Mouse (Mus musculus) heart, embryonic 15.5 days (tissue): Measurements from ENCODE around the gene Padi4. TPM values are rescaled to one million over a fixed set of nuclear protein-coding genes. Genes with fewer than 3 reads are reported as not detected.

ENCODE experiments used
- ATAC-seq: fragments of 200-750 bp; cut with Nextera tagmentation; replicated peaks from 2 replicates; pipeline ENCODE4 v1.8.0; 2017; ENCODE audit warnings: low read depth, moderate TSS enrichment; ENCODE audit not compliant: insufficient number of reproducible peaks, insufficient read depth, low FRiP score
- H3K27ac ChIP-seq: fragments of 300-500 bp; sonication (generic); 2 replicates; pipeline ENCODE4 v1.5.1; 2015; ENCODE audit warnings: mild to moderate bottlenecking, inconsistent platforms
- H3K27me3 ChIP-seq: fragments of 300-500 bp; sonication (generic); 2 replicates; pipeline ENCODE4 v1.6.1; 2015; ENCODE audit warnings: inconsistent platforms
- H3K36me3 ChIP-seq: fragments of 300-500 bp; sonication (generic); 2 replicates; pipeline ENCODE4 v1.6.1; 2015; ENCODE audit warnings: mild to moderate bottlenecking, inconsistent platforms
- H3K4me1 ChIP-seq: fragments of 300-500 bp; sonication (generic); replicated peaks from 2 replicates; pipeline ENCODE4 v1.6.1; 2015; ENCODE audit warnings: inconsistent platforms
- H3K4me2 ChIP-seq: fragments of 300-500 bp; sonication (generic); 2 replicates; pipeline ENCODE4 v1.6.1; 2015; ENCODE audit warnings: inconsistent platforms, mild to moderate bottlenecking, moderate library complexity
- H3K4me3 ChIP-seq: fragments of 300-500 bp; sonication (generic); 2 replicates; pipeline ENCODE4 v1.5.1; 2015; ENCODE audit warnings: mild to moderate bottlenecking, inconsistent platforms
- H3K9ac ChIP-seq: fragments of 300-500 bp; sonication (generic); 2 replicates; pipeline ENCODE4 v1.6.1; 2015; ENCODE audit warnings: mild to moderate bottlenecking, inconsistent platforms
- H3K9me3 ChIP-seq: fragments of 300-500 bp; sonication (generic); replicated peaks from 2 replicates; pipeline ENCODE4 v1.6.1; 2016; ENCODE audit warnings: inconsistent platforms
- WGBS: fragments of 180-500 bp; shearing (Covaris S2); methylation state at CpG from one replicate; pipeline ENCODE4 v1.1.7; 2015; ENCODE audit warnings: mixed read lengths; 5-methylcytosine and 5-hydroxymethylcytosine counted together
- polyA plus RNA-seq: library from polyadenylated mRNA; unstranded; fragments of >200 nt; fragmentation: Nextera tagmentation; extraction: Ambion mirVana; gene quantifications from 2 replicates; pipeline ENCODE4 v1.2.1, GENCODE M21; 2015

Gene Padi4
- polyA plus RNA-seq, 1 experiment from 2014 or later = 1.9 TPM

GRCm38 (mm10) chr4:140716994-140717393 lies 57.0 kb downstream of the Padi4 start:
- no peaks in the 10 kb centered on the region for H3K9me3 ChIP-seq
- H3K27me3 ChIP-seq = no peaks in the 10 kb centered on the region
- no peak overlapping the region for H3K4me2 ChIP-seq
- H3K36me3 ChIP-seq = peaks cover 73% of the 10 kb centered on the region
- no peak overlapping the region for H3K9ac ChIP-seq
- peaks cover 25% of the 10 kb centered on the region for H3K4me1 ChIP-seq
- 92% methylated on average over 11 of the region's 11 CpGs for WGBS
- no peak overlapping the region for H3K27ac ChIP-seq
- no peak overlapping the region for H3K4me3 ChIP-seq
- no peak for ATAC-seq

GRCm38 (mm10) chr4:140714586-140714985 lies 59.5 kb downstream of the Padi4 start:
- Histone ChIP-seq H3K9ac (no peak overlapping the region), H3K27ac (peak overlapping the region; percentile 21; the same call in 1 of the 2 replicates), H3K4me1 (peaks cover 16% of the 10 kb centered on the region), H3K27me3 (no peaks in the 10 kb centered on the region), H3K4me2 (no peak overlapping the region), H3K36me3 (peaks cover 78% of the 10 kb centered on the region), H3K9me3 (no peaks in the 10 kb centered on the region), H3K4me3 (no peak overlapping the region)
- ATAC-seq = no peak
- 82% methylated on average over 5 of the region's 5 CpGs for WGBS

GRCm38 (mm10) chr4:140713480-140714365 lies 60.3 kb downstream of the Padi4 start:
- Histone ChIP-seq H3K9ac (no peak overlapping the region), H3K4me2 (no peak overlapping the region), H3K36me3 (peaks cover 73% of the 10 kb centered on the region), H3K9me3 (no peaks in the 10 kb centered on the region), H3K4me1 (peaks cover 20% of the 10 kb centered on the region), H3K4me3 (no peak overlapping the region), H3K27ac (peak overlapping the region; percentile 41; the same call in 1 of the 2 replicates), H3K27me3 (no peaks in the 10 kb centered on the region)
- ATAC-seq = peak; percentile 94
- 38% methylated on average over 29 of the region's 29 CpGs for WGBS

GRCm38 (mm10) chr4:140711360-140711759 lies 62.7 kb downstream of the Padi4 start:
- H3K27me3 ChIP-seq = no peaks in the 10 kb centered on the region
- no peak for ATAC-seq
- no peaks in the 10 kb centered on the region for H3K9me3 ChIP-seq
- peaks cover 39% of the 10 kb centered on the region for H3K4me1 ChIP-seq
- no peak overlapping the region for H3K9ac ChIP-seq
- H3K4me2 ChIP-seq = no peak overlapping the region
- H3K36me3 ChIP-seq = peaks cover 56% of the 10 kb centered on the region
- no peak overlapping the region for H3K4me3 ChIP-seq
- no peak overlapping the region for H3K27ac ChIP-seq
- 60% methylated on average over 5 of the region's 5 CpGs for WGBS

GRCm38 (mm10) chr4:140710781-140711180 lies 63.3 kb downstream of the Padi4 start:
- ATAC-seq = no peak
- H3K4me1 ChIP-seq = peaks cover 42% of the 10 kb centered on the region

GRCm38 (mm10) chr4:140709617-140710016 lies 64.4 kb downstream of the Padi4 start:
- no peaks in the 10 kb centered on the region for H3K27me3 ChIP-seq
- H3K4me1 ChIP-seq = peaks cover 51% of the 10 kb centered on the region
- no peak overlapping the region for H3K4me2 ChIP-seq
- H3K9me3 ChIP-seq = no peaks in the 10 kb centered on the region
- no peak overlapping the region for H3K4me3 ChIP-seq
- 83% methylated on average over 10 of the region's 10 CpGs for WGBS
- no peak overlapping the region for H3K9ac ChIP-seq
- ATAC-seq = no peak
- no peak overlapping the region for H3K27ac ChIP-seq
- H3K36me3 ChIP-seq = peaks cover 42% of the 10 kb centered on the region

More at GRCm38 (mm10) chr4:140710781-140711180, 63.3 kb downstream of the Padi4 start:
- H3K4me2 ChIP-seq = no peak overlapping the region
- no peaks in the 10 kb centered on the region for H3K27me3 ChIP-seq
- no peak overlapping the region for H3K4me3 ChIP-seq
- no peak overlapping the region for H3K27ac ChIP-seq
- H3K9me3 ChIP-seq = no peaks in the 10 kb centered on the region
- H3K9ac ChIP-seq = no peak overlapping the region
- 83% methylated on average over 10 of the region's 10 CpGs for whole genome bisulfite sequencing
- H3K36me3 ChIP-seq = peaks cover 50% of the 10 kb centered on the region

- no peak overlapping the region for H3K9ac ChIP-seq
- H3K36me3 ChIP-seq = peaks cover 42% of the 10 kb centered on the region
- WGBS = 85% methylated on average over 7 of the region's 7 CpGs
Observed at GRCm38 (mm10) chr4:140709111-140709510, 64.9 kb downstream of the Padi4 start.

GRCm38 (mm10) chr4:140708297-140708927 lies 65.6 kb downstream of the Padi4 start:
- Histone ChIP-seq H3K9me3 (no peaks in the 10 kb centered on the region), H3K4me2 (no peak overlapping the region), H3K4me3 (no peak overlapping the region), H3K27ac (peak overlapping the region; percentile 60), H3K4me1 (peaks cover 52% of the 10 kb centered on the region), H3K36me3 (peaks cover 41% of the 10 kb centered on the region), H3K9ac (no peak overlapping the region), H3K27me3 (no peaks in the 10 kb centered on the region)
- WGBS = 62% methylated on average over 18 of the region's 18 CpGs
- ATAC-seq = 0 out of 2 replicates have a peak, but pooled peaks have one; percentile 50

More at GRCm38 (mm10) chr4:140709111-140709510, 64.9 kb downstream of the Padi4 start:
- Histone ChIP-seq H3K4me1 (peaks cover 51% of the 10 kb centered on the region), H3K27me3 (no peaks in the 10 kb centered on the region), H3K4me3 (no peak overlapping the region), H3K27ac (peak overlapping the region; percentile 60; the same call in 1 of the 2 replicates), H3K9me3 (no peaks in the 10 kb centered on the region), H3K4me2 (no peak overlapping the region)
- ATAC-seq = no peak

GRCm38 (mm10) chr4:140707615-140708014 lies 66.4 kb downstream of the Padi4 start:
- no peak for ATAC-seq
- H3K9me3 ChIP-seq = no peaks in the 10 kb centered on the region
- H3K27me3 ChIP-seq = no peaks in the 10 kb centered on the region
- peaks cover 51% of the 10 kb centered on the region for H3K4me1 ChIP-seq
- no peak overlapping the region for H3K9ac ChIP-seq
- 58% methylated on average over 4 of the region's 4 CpGs for WGBS
- no peak overlapping the region for H3K4me3 ChIP-seq
- H3K36me3 ChIP-seq = peaks cover 33% of the 10 kb centered on the region
- peak overlapping the region; percentile 60; the same call in 1 of the 2 replicates for H3K27ac ChIP-seq
- H3K4me2 ChIP-seq = no peak overlapping the region

GRCm38 (mm10) chr4:140704166-140704565 lies 69.9 kb downstream of the Padi4 start:
- peaks cover 69% of the 10 kb centered on the region for H3K4me1 ChIP-seq
- H3K36me3 ChIP-seq = peaks cover 7% of the 10 kb centered on the region; the same call in 1 of the 2 replicates
- H3K9ac ChIP-seq = peak overlapping the region; percentile 92; the same call in 1 of the 2 replicates
- H3K27me3 ChIP-seq = peaks cover 5% of the 10 kb centered on the region; the same call in 1 of the 2 replicates
- peak overlapping the region; percentile 88 for H3K27ac ChIP-seq
- H3K4me2 ChIP-seq = peak overlapping the region; percentile 92
- peak overlapping the region; percentile 90; the same call in 1 of the 2 replicates for H3K4me3 ChIP-seq
- H3K9me3 ChIP-seq = no peaks in the 10 kb centered on the region
- no peak for ATAC-seq
- WGBS = 32% methylated on average over 4 of the region's 4 CpGs

- Histone ChIP-seq H3K36me3 (0 out of 2 replicates have a peak, but pooled peaks cover 3% of the 10 kb centered on the region), H3K27me3 (peaks cover 8% of the 10 kb centered on the region; the same call in 1 of the 2 replicates), H3K4me3 (peak overlapping the region; percentile 90), H3K4me2 (peak overlapping the region; percentile 92), H3K27ac (peak overlapping the region; percentile 88; the same call in 1 of the 2 replicates), H3K4me1 (peaks cover 64% of the 10 kb centered on the region), H3K9ac (peak overlapping the region; percentile 92), H3K9me3 (no peaks in the 10 kb centered on the region)
- WGBS = 26% methylated on average over 8 of the region's 8 CpGs
- no peak for ATAC-seq
Observed at GRCm38 (mm10) chr4:140703636-140704035, 70.4 kb downstream of the Padi4 start.
